In the genomic region with DNA sequence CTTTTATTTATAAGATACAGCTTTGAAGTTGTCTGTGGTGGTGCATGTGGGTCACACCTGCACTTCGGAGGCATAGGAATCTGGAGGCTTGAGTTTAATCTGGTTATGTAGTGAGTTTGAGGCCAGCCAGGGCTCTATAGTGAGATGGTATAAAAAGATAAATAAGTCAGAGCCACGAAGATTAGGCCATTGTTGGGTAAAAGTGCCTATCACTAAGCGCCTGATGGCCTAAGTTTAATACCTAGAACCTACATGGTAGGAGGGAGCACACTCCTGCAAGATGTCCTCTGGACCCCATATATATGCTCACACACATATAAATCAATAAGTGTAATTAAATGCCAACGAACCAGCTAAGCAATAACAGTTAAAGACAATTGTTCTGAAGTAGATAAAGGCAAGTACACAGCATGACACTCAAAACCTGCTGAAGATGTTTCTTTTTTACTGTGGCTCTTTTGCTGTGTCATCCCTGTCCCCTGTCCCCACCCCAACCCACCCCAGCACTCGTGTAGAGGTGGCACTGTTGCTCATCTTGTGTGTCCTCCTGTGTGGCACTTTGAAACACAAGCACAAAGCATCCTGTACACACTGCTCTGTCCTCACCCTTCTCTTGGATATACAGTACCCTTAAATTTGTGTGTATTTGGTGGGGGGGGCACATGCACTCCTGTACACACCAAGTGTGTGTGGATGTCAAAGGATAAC, we compare ENCODE assay signal across 14 mouse cellular contexts.
"Had no signal": no experiment of that assay in that cellular context is flagged by ENCODE, and none has a peak within 500 bp of the region (broad histone marks: within the 10 kb centered on the region; RNA-seq: fewer than 3 reads in every experiment).

No protein-coding gene starts in this region.

- H3K4me2 ChIP-seq: intestine, embryonic 15.5 days; midbrain, embryonic 11.5 days; midbrain, embryonic 15.5 days; neural tube, embryonic 12.5 days; stomach, embryonic 15.5 days had no signal

- H3K4me1 ChIP-seq: intestine, embryonic 15.5 days; limb, embryonic 10.5 days; midbrain, embryonic 15.5 days; neural tube, embryonic 12.5 days; stomach, embryonic 15.5 days had no signal

- DNase-seq: kidney, adult 18-20 months; kidney, postnatal 10 days; lung, adult 2 months; lung, postnatal 36 days; right cerebral cortex, postnatal 4 days; spleen, adult 18-20 months; thymus, postnatal 14 days had no signal

- H3K27me3 ChIP-seq: intestine, embryonic 15.5 days; midbrain, embryonic 15.5 days; neural tube, embryonic 12.5 days; stomach, embryonic 15.5 days had no signal

- H3K4me3 ChIP-seq: intestine, embryonic 15.5 days; limb, embryonic 10.5 days; midbrain, embryonic 15.5 days; neural tube, embryonic 12.5 days; stomach, embryonic 15.5 days had no signal

- H3K36me3 ChIP-seq: intestine, embryonic 15.5 days; limb, embryonic 10.5 days; stomach, embryonic 15.5 days had no signal

- ATAC-seq: intestine, embryonic 15.5 days; lung, postnatal 0 days; midbrain, embryonic 15.5 days had no signal

- H3K27ac ChIP-seq: intestine, embryonic 15.5 days; limb, embryonic 10.5 days; midbrain, embryonic 15.5 days; neural tube, embryonic 12.5 days; stomach, embryonic 15.5 days had no signal

- H3K9me3 ChIP-seq: intestine, embryonic 15.5 days; limb, embryonic 10.5 days; midbrain, embryonic 15.5 days; neural tube, embryonic 12.5 days; stomach, embryonic 15.5 days had no signal

- H3K9ac ChIP-seq: intestine, embryonic 15.5 days; midbrain, embryonic 15.5 days; neural tube, embryonic 12.5 days; stomach, embryonic 15.5 days had no signal
